Mouse (Mus musculus) brain, embryonic 14.5 days (tissue): ENCODE data around the gene Med12l.

Experiments used
- CTCF ChIP-seq: fragments of 200-500 bp; IDR thresholded peaks from 2 replicates; pipeline ENCODE4 v1.5.1; 2012; ENCODE audit warnings: inconsistent platforms, mild to moderate bottlenecking, moderate library complexity, borderline replicate concordance; ENCODE audit not compliant: insufficient read depth, insufficient read length; ENCODE audit errors: extremely low read depth
- POLR2A ChIP-seq: fragments of 200-500 bp; IDR thresholded peaks from 2 replicates; pipeline ENCODE4 v1.6.1; 2012; ENCODE audit warnings: mild to moderate bottlenecking, inconsistent platforms, borderline replicate concordance; ENCODE audit not compliant: poor library complexity, insufficient read depth, insufficient read length, severe bottlenecking; ENCODE audit errors: extremely low read depth

- TF ChIP-seq POLR2A, result no peak
- peak; percentile 26; the same call in 1 of the 2 replicates for TF ChIP-seq CTCF
Measured at GRCm38 (mm10) chr3:59208650-59209548, 203.3 kb downstream of the Med12l start.
